Mouse (Mus musculus) embryo, embryonic 10.5 days (tissue): ENCODE measurements around the gene Mt2.
"Not testable (repeated sequence)": the region's sequence is repeated elsewhere in the genome, so short reads cannot be mapped to it uniquely, and the experiment has no call there.

Experiments
- DNase-seq: peaks from one replicate; pipeline ENCODE4 v3.0.0-alpha.2; 2015; ENCODE audit warnings: low spot score

The Mt2 gene

GRCm38 (mm10) chr8:94172075-94172808 lies at the start of gene Mt2:
Mt2 (plus strand) TSS chr8:94172664.
- peak; percentile 51 for DNase-seq

GRCm38 (mm10) chr8:94122711-94123468 lies 49.6 kb upstream of the Mt2 start:
- DNase-seq, result no peak

GRCm38 (mm10) chr8:94127711-94128110 lies 44.8 kb upstream of the Mt2 start:
- no peak for DNase-seq

- DNase-seq, result no peak
Measured at GRCm38 (mm10) chr8:94129133-94129789, 43.2 kb upstream of the Mt2 start.

- DNase-seq, result no peak
Measured at GRCm38 (mm10) chr8:94130126-94130525, 42.3 kb upstream of the Mt2 start.

GRCm38 (mm10) chr8:94132096-94132495 lies 40.4 kb upstream of the Mt2 start:
- DNase-seq, result no peak

GRCm38 (mm10) chr8:94134601-94135000 lies 37.9 kb upstream of the Mt2 start:
- DNase-seq, result not testable (repeated sequence)

GRCm38 (mm10) chr8:94135556-94135955 lies 36.9 kb upstream of the Mt2 start:
- DNase-seq, result no peak

GRCm38 (mm10) chr8:94136192-94136591 lies 36.3 kb upstream of the Mt2 start:
- no peak for DNase-seq

GRCm38 (mm10) chr8:94136933-94137332 lies 35.5 kb upstream of the Mt2 start, which contains the start of gene Mt4:
Mt4 (plus strand) TSS chr8:94137197.
- DNase-seq, result no peak

GRCm38 (mm10) chr8:94140266-94140795 lies 32.1 kb upstream of the Mt2 start:
- no peak for DNase-seq

GRCm38 (mm10) chr8:94148236-94148635 lies 24.2 kb upstream of the Mt2 start:
- no peak for DNase-seq

- DNase-seq, result no peak
Measured at GRCm38 (mm10) chr8:94150925-94151324, 21.5 kb upstream of the Mt2 start.

- peak; percentile 77 for DNase-seq
Measured at GRCm38 (mm10) chr8:94152513-94153300, 19.8 kb upstream of the Mt2 start, which contains the start of gene Mt3. Mt3 (plus strand) TSS chr8:94152607.

- no peak for DNase-seq
Measured at GRCm38 (mm10) chr8:94153451-94153850, 19.0 kb upstream of the Mt2 start.

- no peak for DNase-seq
Measured at GRCm38 (mm10) chr8:94154537-94154936, 17.9 kb upstream of the Mt2 start.

GRCm38 (mm10) chr8:94156092-94156491 lies 16.4 kb upstream of the Mt2 start:
- no peak for DNase-seq

GRCm38 (mm10) chr8:94165772-94166171 lies 6.7 kb upstream of the Mt2 start:
- DNase-seq, result not testable (repeated sequence)

- DNase-seq, result peak; percentile 95
Measured at GRCm38 (mm10) chr8:94167244-94167643, 5.2 kb upstream of the Mt2 start.

- DNase-seq, result no peak
Measured at GRCm38 (mm10) chr8:94169547-94169946, 2.9 kb upstream of the Mt2 start.

- no peak for DNase-seq
Measured at GRCm38 (mm10) chr8:94171321-94171755, 1.1 kb upstream of the Mt2 start.
